Mouse (Mus musculus) bone marrow macrophage, adult 2 months (primary cell): ENCODE measurements around the gene Gm49486. TPM values are rescaled to one million over a fixed set of nuclear protein-coding genes. Genes with fewer than 3 reads are reported as not detected.
A peak's percentile ranks its signal among the peaks of the same experiment; 100 is the strongest.

Experiments
- H3K27ac ChIP-seq: 2 replicates; pipeline ENCODE4 v1.5.1; 2012; ENCODE audit warnings: low read depth, low read length; ENCODE audit not compliant: insufficient read depth
- H3K4me1 ChIP-seq: 2 replicates; pipeline ENCODE4 v1.6.1; 2012; ENCODE audit warnings: low read length; ENCODE audit not compliant: control insufficient read depth, insufficient read depth
- H3K4me3 ChIP-seq: 2 replicates; pipeline ENCODE4 v1.5.1; 2012; ENCODE audit warnings: mild to moderate bottlenecking, low read length, moderate library complexity; ENCODE audit not compliant: insufficient read depth
- CTCF ChIP-seq: IDR thresholded peaks from 2 replicates; pipeline ENCODE4 v1.5.1; 2012; ENCODE audit warnings: low read depth, mild to moderate bottlenecking, low read length, moderate library complexity
- POLR2A ChIP-seq: IDR thresholded peaks from 2 replicates; pipeline ENCODE4 v1.6.1; 2012; ENCODE audit warnings: mild to moderate bottlenecking, low read depth, low read length, borderline replicate concordance
- polyA plus RNA-seq: library from polyadenylated mRNA; stranded (reverse); fragments of >200 nt; gene quantifications from 2 replicates; pipeline ENCODE4 v1.2.4, GENCODE M21; 2012; ENCODE audit not compliant: missing spikeins, insufficient read depth, insufficient read length

Gene Gm49486
- polyA plus RNA-seq, 1 experiment: not detected

- Histone ChIP-seq H3K4me3 (no peak overlapping the region), H3K4me1 (peaks cover 11% of the 10 kb centered on the region), H3K27ac (no peak overlapping the region)
- TF ChIP-seq POLR2A: no peak
- no peak for TF ChIP-seq CTCF
Measured at GRCm38 (mm10) chr15:79199390-79199976, 29.7 kb upstream of the Gm49486 start.

- TF ChIP-seq POLR2A (no peak), CTCF (no peak)
Measured at GRCm38 (mm10) chr15:79201491-79202150, 27.6 kb upstream of the Gm49486 start.

GRCm38 (mm10) chr15:79202575-79202974, 26.6 kb upstream of the Gm49486 start:
- H3K4me3 ChIP-seq: no peak overlapping the region
- H3K4me1 ChIP-seq: no peaks in the 10 kb centered on the region
- no peak overlapping the region for H3K27ac ChIP-seq
- TF ChIP-seq POLR2A (no peak), CTCF (no peak)

More at GRCm38 (mm10) chr15:79201491-79202150, 27.6 kb upstream of the Gm49486 start:
- H3K4me1 ChIP-seq: no peaks in the 10 kb centered on the region
- H3K4me3 ChIP-seq: no peak overlapping the region
- H3K27ac ChIP-seq: no peak overlapping the region

- TF ChIP-seq POLR2A (no peak), CTCF (no peak)
Measured at GRCm38 (mm10) chr15:79208211-79208610, 21.0 kb upstream of the Gm49486 start.

GRCm38 (mm10) chr15:79208758-79209439, 20.3 kb upstream of the Gm49486 start:
- Histone ChIP-seq H3K27ac (peak overlapping the region; percentile 68), H3K4me1 (peaks cover 14% of the 10 kb centered on the region), H3K4me3 (peak overlapping the region; percentile 66)
- no peak for TF ChIP-seq CTCF
- no peak for TF ChIP-seq POLR2A

More at GRCm38 (mm10) chr15:79208211-79208610, 21.0 kb upstream of the Gm49486 start:
- H3K4me1 ChIP-seq: peaks cover 7% of the 10 kb centered on the region
- no peak overlapping the region for H3K4me3 ChIP-seq
- H3K27ac ChIP-seq: no peak overlapping the region

DNA sequence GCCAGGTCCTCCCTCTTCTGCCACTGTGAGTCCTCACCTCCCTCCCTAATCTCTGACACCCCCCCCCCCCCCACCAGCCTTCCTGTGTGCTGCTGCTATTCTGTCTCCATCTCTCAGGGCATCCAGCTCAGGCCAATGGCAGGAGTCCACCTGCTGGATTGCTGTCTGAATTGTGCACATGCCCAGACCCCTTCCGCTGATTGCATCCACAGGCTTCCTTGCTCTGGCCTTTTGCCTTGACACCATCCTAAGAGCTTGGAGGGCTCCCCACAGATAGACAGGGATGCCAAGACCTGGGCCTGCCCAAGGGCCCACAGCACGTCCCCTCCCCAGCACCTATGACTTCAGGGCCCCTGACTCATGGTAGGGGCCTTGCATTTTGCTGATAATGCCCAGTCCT, 18.8 kb upstream of the Gm49486 start:
- Histone ChIP-seq H3K4me3 (no peak overlapping the region), H3K4me1 (peaks cover 15% of the 10 kb centered on the region), H3K27ac (no peak overlapping the region)
- TF ChIP-seq POLR2A (no peak), CTCF (no peak)

DNA sequence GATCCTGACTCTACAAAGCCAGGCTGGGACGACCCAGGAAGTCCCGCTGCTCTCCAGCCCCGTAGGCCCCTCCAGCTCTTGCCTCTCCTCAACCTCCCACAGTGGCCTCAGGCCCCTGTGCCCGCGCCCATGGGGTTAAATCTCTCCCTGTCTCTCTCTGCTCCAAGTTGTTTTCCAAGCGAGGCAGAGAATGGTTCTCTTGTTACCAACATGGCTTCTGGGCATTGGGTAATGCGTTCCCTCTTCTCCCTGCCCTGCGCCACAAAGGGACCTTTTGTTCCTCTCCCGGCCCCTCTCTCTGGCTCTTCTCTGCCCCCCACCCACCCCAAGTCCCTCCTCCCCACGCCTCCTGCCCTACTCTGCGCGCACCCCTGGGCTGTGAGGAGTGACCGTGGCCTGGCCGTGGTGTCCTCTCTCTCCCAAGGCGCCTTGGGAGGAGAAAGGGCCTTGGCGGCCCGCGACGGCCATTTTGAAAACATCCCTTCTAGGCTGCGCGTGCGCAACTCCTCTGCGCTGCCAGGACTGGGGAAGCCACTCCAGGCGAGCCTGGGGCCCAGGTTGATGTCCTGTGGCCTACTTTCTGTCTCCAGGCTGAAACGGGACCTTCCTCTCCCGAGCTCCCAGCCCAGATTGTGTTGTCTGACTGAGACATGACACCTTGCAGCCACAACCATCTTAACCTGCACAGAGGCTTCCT, 16.3 kb upstream of the Gm49486 start:
- Histone ChIP-seq H3K4me3 (no peak overlapping the region), H3K27ac (no peak overlapping the region), H3K4me1 (peaks cover 15% of the 10 kb centered on the region)
- TF ChIP-seq POLR2A: no peak
- TF ChIP-seq CTCF: no peak

- TF ChIP-seq CTCF (no peak), POLR2A (no peak)
- Histone ChIP-seq H3K4me3 (no peak overlapping the region), H3K4me1 (peaks cover 14% of the 10 kb centered on the region), H3K27ac (no peak overlapping the region)
Measured at GRCm38 (mm10) chr15:79213591-79213990, 15.6 kb upstream of the Gm49486 start.

DNA sequence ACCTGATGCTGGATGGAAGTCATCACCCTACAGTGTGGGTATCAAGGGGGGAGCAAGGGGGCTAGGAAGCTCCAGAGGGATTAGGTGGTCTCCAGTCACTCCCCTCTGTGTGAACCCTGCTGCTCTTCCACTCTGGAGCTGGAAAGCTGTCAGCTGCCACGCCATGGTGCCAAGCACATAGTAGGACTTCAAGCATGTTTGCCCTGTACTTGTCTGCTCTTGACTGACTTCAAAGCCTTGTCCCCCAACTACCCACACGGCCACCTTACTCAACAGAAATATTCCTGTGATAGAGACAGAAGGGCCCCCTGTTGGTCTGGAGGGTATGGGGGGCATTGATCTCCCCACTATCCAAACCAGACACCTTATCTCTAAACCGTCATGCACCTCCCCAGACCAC, 13.0 kb upstream of the Gm49486 start:
- Histone ChIP-seq H3K4me3 (no peak overlapping the region), H3K4me1 (peaks cover 12% of the 10 kb centered on the region), H3K27ac (no peak overlapping the region)
- no peak for TF ChIP-seq POLR2A
- TF ChIP-seq CTCF: no peak
